Mouse (Mus musculus) embryonic fibroblast, embryonic 13.5 days (primary cell): Measurements from ENCODE around the gene Nelfe.

ENCODE experiments used
- CTCF ChIP-seq: IDR thresholded peaks from 2 replicates; pipeline ENCODE4 v1.5.1; 2011; ENCODE audit warnings: mild to moderate bottlenecking, control low read depth, low read length, moderate library complexity, borderline replicate concordance; ENCODE audit not compliant: insufficient read depth
- POLR2A ChIP-seq: IDR thresholded peaks from 2 replicates; pipeline ENCODE4 v1.6.1; 2011; ENCODE audit warnings: low read depth, mild to moderate bottlenecking, control low read depth, low read length, moderate library complexity

- TF ChIP-seq CTCF (no peak), POLR2A (no peak)
These were observed 3.3 kb downstream of the Nelfe start for GRCm38 (mm10) chr17:34853511-34853910.
